Mouse (Mus musculus) kidney, adult 18-20 months (tissue): ENCODE measurements around the gene Tchp.

ENCODE experiments used
- DNase-seq: peaks from one replicate; pipeline ENCODE4 v3.0.0; 2021

Gene Tchp

DNA sequence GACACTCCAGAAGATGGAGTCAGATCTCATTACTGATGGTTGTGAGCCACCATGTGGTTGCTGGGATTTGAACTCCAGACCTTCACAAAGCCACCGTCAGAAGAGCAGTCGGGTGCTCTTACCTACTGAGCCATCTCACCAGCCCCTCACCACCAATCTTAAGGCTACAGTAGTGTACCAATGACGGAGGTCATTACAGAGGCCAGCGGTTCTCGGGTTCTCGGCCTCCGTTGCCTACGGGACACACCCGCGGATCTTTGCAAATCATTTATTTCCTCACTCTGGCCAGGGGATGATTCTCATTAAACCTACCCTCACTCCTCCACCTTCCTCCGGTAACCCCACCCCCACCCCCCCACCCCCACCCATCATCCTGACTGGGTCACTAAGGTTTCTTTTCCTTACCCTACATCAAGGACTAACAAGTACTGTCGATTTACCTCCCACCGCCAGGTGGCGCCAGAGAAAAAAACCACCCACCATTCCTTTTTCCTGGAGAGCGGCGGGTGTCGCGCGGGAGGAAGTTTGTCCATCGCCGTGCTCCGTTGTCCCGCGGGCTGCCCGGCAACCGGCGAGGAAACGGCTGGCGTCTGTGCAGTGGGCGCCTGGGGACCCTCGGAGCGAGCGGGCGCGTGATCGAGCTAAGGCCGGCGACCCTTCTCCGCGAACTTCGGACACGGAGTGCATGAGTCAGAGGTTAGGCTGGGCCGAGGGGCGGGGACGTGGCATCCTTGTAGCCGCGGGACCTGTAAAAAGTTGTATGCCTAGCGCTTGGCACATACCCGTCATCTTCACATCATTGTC is at the start of gene Tchp:
Gene Tchp, plus strand, starts transcription at position 496 of the 804 bp plus-strand sequence.
- DNase-seq, result peak; percentile 96

DNA sequence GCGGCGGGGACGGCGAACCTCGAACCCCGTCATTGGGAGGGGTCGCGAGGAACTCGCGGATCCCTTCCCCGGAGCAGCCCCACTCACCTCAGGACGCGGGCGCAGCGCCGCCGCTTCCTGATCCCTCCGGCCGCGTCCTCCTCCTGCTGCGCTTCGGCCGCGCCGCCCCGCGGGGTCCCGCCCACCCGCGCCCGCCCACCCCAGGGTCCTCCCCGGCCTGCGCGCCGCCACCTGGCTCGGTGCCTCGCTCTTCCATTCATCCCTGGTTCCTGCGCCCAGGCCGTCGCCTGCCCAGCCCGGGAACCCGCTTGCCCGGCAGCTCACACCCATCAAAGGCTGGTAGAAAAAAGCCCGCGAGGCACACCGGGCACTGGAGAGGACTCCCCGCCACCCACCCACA is 49.3 kb upstream of the Tchp start, which contains the start of gene Trpv4:
Gene Trpv4, minus strand, starts transcription at position 167 of the 400 bp plus-strand sequence.
- DNase-seq, result peak; percentile 66

DNA sequence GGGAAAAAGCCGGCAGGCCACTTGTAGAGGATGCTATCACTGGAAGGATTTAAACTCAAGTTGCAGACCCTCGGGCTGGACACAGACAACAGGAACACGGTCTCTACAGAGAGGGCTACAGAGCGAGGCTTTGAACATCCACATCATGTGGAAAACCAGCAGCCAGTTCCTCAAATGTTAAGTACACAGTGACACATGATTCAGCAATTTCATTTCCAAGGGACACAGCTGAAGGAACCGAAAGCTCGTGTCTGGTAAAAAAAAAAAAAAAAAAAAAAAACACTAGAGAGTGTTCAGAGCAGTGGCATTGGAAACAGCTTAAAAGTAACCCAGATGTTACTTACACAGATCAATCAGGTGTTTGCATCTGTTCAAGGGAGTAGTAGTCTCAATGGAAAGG is 46.5 kb upstream of the Tchp start:
- no peak for DNase-seq

DNA sequence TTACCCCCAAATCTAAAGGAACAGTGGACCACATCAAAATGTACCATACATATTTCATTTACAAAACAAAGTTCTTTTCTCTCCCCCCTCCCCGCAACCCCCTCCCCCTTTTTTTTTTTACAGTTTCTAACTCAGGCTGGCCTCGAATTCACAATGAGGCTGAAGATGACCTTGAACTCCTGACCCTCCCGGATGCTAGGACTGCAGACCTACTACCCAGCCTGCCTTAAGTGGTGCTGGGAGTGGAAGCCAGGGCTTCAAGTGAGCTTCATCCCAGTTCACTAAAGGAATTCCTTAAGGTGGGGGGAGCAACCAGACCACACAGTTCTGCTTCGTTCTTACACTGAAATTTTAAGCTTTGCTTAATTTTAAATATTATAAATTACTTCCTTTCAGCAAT is 43.4 kb upstream of the Tchp start:
- DNase-seq, result no peak

DNA sequence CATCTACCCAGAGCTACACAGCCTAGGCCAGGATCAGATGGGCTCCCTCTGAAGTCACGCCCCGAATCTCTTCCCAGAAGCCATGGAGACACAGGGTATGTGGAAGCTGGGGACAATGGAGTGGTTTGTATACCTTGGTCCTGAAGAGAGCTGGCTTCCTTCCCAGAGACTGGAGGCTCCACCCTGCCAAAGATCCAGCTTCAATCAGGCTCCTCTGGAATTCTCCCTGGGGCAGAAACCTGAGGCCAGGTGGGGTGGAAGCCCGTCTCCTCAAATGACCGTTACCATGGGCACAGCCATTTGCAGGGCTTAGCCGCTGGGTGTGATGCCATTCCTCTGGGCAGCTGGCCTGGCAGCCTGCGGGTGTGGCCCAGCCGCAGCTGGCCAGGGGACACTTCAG is 42.8 kb upstream of the Tchp start:
- DNase-seq, result peak; percentile 45

DNA sequence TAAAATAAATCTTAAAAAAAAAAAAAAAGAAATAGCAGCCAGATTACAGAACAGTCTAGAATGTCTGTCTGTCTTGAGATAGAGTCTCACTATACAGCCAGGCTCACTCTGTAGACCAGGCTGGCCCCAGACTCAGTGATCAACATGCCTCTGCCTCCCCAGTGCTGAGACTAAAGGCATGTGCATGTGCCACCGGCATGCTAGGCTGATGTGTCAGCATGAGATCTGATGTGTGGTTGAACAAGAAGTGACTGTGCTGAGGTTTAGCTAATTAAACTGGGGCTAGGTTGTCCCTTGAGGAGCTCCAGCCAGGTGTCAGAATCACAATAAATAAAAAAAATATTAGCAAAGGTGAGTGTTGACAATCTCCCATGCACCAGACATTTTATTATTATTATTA is 40.9 kb upstream of the Tchp start:
- no peak for DNase-seq

DNA sequence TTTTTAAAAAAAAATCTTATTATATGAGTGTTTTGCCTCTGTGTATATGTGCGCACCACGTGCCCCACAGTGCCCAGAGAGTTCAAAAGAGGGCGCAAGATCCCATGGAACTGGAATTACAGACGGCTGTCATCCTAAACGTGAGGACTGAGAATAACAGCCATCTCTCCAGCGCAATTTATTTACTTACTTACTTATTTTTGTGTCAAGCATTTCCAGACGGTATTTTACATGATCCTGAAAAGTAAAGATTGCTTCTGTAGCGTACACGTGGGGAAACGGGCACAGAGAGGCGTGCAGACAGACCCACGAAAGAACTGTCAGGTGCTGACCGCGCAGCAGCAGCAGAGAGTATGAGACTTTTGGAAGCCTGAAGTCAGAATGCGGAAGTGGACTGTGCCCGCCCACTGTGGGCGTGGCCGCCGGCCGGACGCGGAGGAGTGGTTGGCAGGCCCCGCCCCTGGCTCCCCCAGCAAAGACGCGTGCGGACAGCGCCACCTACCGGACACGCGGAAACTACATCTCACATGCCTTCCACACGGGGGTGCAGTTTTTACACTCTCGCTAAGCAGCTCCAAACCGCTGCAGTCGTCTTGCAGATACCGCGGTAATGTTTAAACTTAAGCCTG is 40.2 kb upstream of the Tchp start:
- peak; percentile 100 for DNase-seq

DNA sequence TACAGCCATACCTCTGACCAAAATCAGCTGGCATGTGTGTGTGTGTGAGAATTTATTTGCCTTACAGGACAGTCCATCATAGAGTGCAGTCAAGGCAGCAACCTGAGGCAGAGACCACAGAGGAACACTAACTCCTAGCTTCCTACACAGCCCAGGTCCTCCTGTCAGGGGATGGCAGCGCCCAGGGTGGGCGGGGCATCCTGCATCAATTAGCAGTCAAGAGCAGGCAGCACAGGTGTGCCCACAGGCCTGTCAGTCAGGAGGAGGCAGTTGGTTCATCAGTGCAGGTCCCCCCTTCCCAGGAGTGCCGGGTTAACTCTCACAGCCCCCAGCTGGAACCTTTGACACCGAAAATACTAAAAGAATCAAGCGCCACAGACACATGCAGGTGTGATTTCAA is 38.5 kb upstream of the Tchp start:
- no peak for DNase-seq

DNA sequence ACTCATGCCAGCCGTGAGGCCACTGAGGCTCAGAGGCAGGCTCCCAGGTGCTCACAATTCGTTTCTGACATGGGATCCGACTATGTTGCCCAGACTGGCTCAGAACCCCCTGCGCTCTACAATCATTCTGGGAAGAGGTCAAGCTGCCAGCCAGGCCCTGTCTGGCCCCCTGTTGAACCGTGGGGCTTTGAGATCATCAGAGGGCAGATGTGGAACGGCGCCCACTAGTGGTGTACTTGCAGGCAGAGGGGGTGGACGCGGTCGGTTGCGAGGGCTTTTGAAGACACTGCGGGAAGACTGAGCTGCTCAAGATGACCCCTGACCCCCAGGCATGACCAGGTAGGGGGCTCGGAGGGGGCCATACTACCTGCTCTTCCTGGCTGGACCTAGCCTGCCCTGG is 34.4 kb upstream of the Tchp start:
- no peak for DNase-seq

DNA sequence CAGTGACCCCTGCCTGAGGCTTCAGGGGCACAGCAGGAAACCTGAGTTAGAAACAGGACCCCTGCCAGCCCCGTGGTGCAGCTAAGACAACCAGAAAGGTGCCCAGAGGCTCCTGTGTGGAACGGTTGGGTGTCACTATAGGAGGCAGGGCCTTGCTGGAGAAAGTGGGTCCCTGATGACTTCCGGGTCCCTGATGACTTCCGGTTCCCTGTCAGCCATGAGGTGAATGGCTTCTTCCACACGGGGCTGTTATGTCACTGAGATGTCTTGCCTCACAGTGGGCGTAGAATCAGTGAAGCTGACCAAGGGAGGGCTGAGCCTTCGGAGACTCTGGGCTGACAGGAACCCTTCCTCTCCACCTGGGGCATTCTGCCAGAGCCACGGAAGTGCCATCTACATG is 33.0 kb upstream of the Tchp start:
- no peak for DNase-seq

DNA sequence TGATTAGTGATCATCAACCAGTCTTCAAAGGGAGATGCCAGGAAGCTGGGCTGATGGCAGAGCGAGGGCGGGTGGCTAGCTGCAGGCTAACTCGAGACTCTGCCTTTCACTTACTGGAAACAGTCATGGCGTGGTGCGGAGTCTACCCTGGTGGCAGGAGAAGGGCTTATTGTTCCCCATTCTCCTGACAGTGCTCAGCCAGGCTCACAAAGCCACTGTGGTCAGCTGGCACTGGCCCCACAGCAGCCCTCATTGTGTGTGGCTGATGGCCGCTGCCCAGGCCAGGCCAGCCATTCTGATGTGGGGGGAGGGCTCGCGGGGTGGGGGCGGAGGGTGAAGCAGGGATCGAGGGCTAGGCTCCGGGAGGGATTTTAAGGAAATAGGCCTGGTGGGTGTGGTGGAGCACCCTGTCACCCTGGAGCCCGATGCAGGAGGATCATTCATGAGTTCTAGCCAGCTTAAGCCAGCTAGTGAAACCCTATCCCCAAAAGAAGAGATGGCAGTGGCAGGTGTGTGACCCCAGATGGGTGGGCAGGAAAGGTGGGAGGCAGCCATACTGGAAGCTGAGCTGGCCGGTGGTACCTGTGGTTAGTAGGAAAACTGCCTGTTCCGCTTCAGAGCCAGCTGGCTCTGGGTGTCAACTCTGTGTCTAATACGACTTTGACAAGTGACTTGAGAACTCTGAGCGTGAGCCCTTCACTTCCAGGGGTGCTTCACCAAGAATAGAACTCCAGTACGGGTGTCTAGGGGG is 27.5 kb upstream of the Tchp start:
- no peak for DNase-seq

DNA sequence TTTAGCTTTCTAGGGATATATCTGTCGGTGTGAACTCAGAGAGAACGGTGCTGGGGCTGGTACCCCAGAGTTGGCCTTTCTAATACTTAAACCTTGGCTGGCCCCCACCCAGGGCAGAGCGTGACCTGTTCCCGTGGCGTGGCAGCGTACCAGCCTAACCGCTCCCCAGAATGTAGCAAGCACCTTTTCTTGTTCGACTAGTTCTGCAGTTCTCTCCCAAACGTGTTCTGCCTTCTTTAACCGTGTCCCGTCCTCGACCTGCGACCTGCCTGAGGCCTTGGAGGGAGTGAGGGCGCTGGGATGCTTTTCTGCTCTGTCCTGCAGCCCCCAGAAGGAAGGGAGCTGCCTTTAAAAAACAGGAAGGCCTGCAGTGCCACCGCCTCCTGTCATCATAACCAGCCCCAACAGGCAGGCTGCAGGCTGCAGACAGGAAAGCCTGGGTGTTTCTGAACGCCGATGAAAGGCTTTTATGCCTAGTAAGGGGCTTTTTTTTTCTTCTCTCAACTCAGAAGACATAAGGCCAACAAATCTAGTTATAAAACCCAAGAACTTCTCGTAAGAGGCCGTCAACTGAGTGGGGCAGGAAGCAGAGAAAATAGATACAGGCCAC is 26.8 kb upstream of the Tchp start:
- no peak for DNase-seq

DNA sequence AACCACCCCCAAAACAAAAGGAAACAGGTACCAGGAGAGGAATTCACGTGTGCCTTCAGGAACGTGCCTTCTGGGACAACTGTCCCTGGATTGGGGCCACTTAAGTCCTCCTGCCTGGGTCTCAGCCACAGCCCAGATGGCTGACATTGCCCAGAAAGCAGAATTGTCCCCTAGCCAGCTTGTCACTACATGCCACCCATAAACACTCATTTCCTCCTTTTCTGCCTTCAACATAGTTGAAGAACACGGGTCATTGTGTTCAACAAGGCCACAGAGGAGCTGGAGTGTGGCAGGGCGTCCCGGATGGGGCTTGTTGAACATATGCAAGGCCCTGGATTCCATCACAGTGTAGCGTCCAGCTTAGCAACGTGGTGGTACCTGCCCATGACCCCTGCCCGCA is 25.8 kb upstream of the Tchp start:
- no peak for DNase-seq

DNA sequence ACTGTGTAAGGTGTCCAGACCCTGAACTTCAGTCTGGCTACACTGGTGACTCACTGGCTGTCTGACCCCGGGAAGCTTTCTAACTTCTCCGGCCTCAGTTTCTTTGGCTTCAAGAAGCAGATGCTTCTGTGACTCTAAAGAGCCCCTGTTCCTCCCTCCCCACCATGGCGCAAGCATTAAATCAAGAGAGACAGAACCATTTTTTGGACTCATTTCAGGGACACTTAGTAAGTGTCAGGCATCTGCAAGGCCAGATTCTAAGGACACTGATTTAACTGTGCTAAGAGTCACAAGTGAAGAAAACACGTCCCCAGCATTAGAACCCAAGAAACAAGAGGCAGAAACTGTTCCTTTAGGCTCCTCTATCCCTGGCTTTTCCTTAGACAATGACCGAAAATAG is 21.6 kb upstream of the Tchp start:
- no peak for DNase-seq

DNA sequence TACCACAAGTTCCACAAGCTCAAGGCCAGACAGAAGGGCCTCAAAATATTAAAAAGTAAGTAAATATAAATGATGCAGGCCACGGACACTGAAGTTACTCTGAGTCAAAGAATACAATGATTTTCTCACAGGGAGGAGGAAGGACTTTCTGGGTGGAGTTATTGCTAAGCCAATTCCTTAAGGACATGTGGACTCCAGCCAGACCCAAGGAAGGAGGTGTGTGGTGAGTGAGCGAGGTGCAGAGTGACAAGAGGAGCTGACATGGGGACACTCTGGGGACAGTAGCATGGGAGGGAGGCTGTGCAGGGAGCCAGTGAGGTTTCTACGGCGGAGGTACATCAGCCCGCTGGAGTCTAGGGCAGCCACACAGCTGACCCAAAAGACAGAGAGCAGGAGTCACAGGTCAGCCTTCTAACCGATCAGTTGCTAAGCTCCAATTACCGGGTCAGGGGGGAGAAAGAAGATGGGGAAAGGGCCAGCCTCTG is 20.8 kb upstream of the Tchp start:
- DNase-seq, result no peak

DNA sequence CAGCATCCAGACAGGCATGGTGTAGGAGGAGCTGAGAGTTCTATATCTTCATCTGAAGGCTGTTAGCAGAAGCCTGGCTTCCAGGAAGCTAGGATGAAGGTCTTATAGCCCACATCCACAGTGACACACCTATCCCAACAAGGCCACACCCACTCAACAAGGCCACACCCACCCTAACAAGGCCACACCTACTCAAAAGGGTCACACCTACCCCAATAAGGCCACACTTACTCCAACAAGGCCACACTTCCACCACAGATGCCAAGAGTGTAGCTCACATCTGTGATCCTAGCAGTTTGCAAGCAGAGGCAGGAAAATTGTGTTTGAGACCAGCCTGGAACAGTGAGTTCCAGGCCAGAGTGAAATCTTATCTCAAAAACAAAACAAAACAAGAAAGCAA is 19.7 kb upstream of the Tchp start:
- no peak for DNase-seq

DNA sequence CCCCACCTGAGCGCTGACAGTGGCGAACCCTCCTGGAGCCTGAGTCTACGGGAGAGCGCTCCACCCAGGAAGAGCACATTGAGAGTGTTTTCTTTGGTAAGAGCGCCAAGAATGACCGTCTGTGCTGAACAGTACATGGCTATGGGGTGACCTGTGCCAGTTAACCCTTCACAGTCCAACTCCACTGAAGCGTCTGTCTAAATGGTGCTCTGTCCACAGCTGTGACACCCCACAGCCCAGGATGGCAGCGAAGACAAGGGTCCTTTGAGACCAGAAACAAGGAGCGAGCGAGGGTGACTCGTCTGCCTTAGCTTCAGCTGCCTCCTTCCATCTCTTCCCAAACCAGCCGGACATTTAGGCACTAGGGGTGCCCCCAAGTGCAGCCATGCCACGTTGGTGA is 18.9 kb upstream of the Tchp start:
- DNase-seq, result no peak

DNA sequence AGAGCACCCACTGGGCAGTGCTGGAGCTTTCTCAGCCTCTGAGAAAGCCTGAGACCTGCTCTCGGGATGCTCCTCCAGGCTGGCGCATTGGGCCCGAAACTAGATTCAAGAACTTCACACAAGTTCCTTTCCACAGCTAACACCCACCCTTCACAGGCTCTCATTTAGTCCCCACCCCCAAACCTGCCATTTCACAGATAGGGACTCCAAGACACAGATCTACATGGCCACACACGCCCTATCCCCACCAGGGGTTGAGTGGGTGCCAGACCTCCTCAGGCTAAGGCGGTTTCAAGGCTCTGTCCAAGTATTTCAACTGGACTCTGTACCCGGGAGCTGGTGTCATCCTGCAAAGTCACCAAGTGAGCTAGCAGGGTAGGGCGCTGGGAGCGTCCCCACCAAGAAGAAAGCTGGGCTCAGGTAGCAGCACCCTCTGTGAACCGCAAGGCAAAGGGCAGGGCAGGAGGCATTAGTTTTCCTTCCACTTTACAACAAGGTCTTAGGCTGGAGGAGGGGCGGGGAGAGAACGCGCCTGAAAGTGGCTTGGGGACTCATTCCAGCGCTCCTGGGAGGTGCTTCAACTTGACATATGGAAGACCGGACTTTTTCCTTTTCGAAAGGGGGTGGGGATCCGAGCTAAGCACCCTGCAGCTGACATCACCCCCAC is 17.7 kb upstream of the Tchp start:
- peak; percentile 62 for DNase-seq

DNA sequence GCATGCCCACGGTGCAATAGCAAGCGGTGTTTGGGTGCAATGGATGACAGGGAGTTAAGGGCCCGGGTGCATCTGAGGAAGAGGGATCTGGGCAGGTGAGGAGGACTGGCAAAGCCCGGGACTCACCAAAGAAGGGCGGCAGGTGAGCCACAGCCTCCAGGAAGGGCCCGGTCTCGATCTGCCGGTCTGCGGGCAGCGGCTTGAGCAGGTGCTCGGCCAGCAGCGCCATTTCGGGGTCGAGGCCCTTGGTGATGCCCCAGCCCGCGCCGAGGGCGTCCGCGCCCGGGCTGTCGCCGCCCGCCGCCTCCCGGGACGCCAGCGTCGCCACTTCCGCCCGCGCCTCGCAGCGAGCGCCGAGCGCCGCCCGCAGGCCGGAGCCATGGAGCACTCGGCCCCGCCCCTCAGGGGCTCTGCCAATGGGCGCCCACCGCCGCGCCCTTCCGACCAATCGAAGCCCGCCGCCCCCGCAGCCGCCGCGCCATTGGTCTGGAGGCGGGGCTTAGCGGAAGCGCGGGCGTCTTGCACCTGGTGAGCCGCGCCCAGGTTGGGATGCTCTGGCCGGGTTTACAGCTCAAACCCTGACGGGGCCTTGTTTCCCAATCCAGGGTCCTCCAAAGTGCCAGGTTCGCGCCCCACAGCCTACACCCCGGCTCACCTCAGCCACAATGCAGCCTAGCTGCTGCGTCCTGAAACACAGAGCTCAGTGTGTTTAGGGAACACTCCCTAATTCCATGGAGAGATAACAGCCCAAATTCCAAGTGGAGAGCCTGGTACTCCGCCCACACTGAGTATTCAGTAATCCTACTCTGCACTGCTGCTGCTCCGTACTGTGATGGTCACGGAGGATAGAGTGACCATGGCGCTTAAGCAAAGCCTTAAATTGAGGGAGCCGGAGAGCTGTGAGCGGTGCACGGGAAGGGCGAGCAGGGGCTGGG is 16.7 kb upstream of the Tchp start, which contains the start of gene Gltp:
Gene Gltp, minus strand, starts transcription at position 352 of the 935 bp plus-strand sequence.
- DNase-seq, result peak; percentile 92

DNA sequence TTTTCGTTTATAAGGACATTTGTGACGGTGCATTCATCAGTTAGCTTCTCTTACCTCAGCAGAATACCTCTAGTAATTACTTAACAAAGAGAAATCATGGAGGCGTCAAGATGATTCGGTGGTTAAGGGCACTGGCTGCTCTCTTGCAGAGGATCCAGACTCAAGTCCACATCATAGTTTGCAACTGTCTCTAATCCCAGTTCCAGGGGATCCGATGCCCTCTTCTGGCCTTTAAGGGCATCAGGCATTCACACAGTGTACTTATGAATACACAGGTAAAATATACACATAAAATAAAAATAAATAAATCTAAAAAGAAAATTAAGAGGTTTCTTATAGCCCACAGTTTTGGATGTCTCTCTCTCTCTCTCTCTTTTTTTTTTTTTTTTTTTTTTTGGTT is 11.8 kb upstream of the Tchp start:
- no peak for DNase-seq

DNA sequence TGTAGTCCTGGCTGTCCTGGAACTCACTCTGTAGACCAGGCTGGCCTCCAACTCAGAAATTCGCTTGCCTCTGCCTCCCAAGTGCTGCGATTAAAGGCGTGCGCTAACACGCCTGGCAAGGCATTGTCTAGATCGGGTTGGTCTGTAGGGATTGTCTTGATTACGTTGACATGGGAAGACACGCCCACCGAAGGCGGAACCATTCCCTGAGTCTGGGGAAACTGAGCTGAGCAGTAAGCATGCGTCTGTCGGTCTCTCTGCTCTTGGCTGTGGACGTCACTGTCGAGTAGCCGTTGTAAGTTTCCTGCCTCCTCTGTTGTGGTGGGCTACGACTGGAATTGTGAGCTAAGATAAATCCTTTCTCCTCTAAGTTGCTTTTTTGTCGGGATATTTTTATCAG is 10.6 kb upstream of the Tchp start:
- no peak for DNase-seq
